Mouse (Mus musculus): ENCODE measurements around the gene Tmem253. TPM values are rescaled to one million over a fixed set of nuclear protein-coding genes. Genes with fewer than 3 reads are reported as not detected.

Gene Tmem253
- total and polyA plus RNA-seq, 2 experiments from 2014 or later, result 0.38 to 0.67 TPM

- Histone ChIP-seq H3K27me3 (ENCODE audit: insufficient read depth, low read length) (no peaks in the 10 kb centered on the region), H3K36me3 (ENCODE audit: insufficient read depth) (peaks cover 32% of the 10 kb centered on the region), H3K4me1 (ENCODE audit: insufficient read depth) (peaks cover 30% of the 10 kb centered on the region), H3K9ac (no peak overlapping the region), H3K27ac (ENCODE audit: low read depth, low read length) (no peak overlapping the region), H3K9me3 (ENCODE audit: low read length) (no peaks in the 10 kb centered on the region), H3K4me3 (ENCODE audit: low read depth, low read length) (no peak overlapping the region), H3K4me2 (ENCODE audit: low read depth) (no peak overlapping the region)
- TF ChIP-seq CTCF (IDR thresholded peaks at IDR 0.05; ENCODE audit: low read depth), result peak; percentile 55
- WGBS, result 64% methylated on average over 8 of the region's 8 CpGs
- ATAC-seq (no peak), DNase-seq (no peak)
Observed at GRCm38 (mm10) chr14:52006241-52006640, 9.2 kb upstream of the Tmem253 start.

- no peaks in the 10 kb centered on the region for H3K9me3 ChIP-seq (ENCODE audit: low read length)
- TF ChIP-seq CTCF (IDR thresholded peaks at IDR 0.05; ENCODE audit: low read depth), result no peak
- H3K4me3 ChIP-seq (ENCODE audit: low read depth, low read length), result no peak overlapping the region
- no peak overlapping the region for H3K27ac ChIP-seq (ENCODE audit: low read depth, low read length)
- ATAC-seq, result no peak
- DNase-seq, result no peak
- H3K4me1 ChIP-seq (ENCODE audit: insufficient read depth), result peaks cover 35% of the 10 kb centered on the region
- H3K27me3 ChIP-seq (ENCODE audit: insufficient read depth, low read length), result no peaks in the 10 kb centered on the region
- 93% methylated on average over 23 of the region's 23 CpGs for WGBS
- H3K4me2 ChIP-seq (ENCODE audit: low read depth), result no peak overlapping the region
- peaks cover 30% of the 10 kb centered on the region for H3K36me3 ChIP-seq (ENCODE audit: insufficient read depth)
- no peak overlapping the region for H3K9ac ChIP-seq
Observed at GRCm38 (mm10) chr14:52006771-52007170, 8.7 kb upstream of the Tmem253 start.

GRCm38 (mm10) chr14:52008321-52009203 lies 6.9 kb upstream of the Tmem253 start:
- peak; percentile 60 for ATAC-seq
- Histone ChIP-seq H3K9me3 (ENCODE audit: low read length) (no peaks in the 10 kb centered on the region), H3K27ac (ENCODE audit: low read depth, low read length) (0 out of 2 replicates have a peak overlapping the region, but pooled peaks have one; percentile 50), H3K9ac (peak overlapping the region; percentile 35; the same call in 1 of the 2 replicates), H3K4me2 (ENCODE audit: low read depth) (peak overlapping the region; percentile 50), H3K36me3 (ENCODE audit: insufficient read depth) (peaks cover 20% of the 10 kb centered on the region), H3K4me3 (ENCODE audit: low read depth, low read length) (peak overlapping the region; percentile 22), H3K4me1 (ENCODE audit: insufficient read depth) (peaks cover 34% of the 10 kb centered on the region), H3K27me3 (ENCODE audit: insufficient read depth, low read length) (no peaks in the 10 kb centered on the region)
- DNase-seq, result peak; percentile 93
- TF ChIP-seq CTCF (IDR thresholded peaks at IDR 0.05; ENCODE audit: low read depth), result peak; percentile 100
- 50% methylated on average over 38 of the region's 38 CpGs for WGBS

- no peak for ATAC-seq
- 19% methylated on average over 26 of the region's 26 CpGs for WGBS
- H3K4me3 ChIP-seq (ENCODE audit: low read depth, low read length), result peak overlapping the region; percentile 22
- peaks cover 20% of the 10 kb centered on the region for H3K36me3 ChIP-seq (ENCODE audit: insufficient read depth)
- H3K27ac ChIP-seq (ENCODE audit: low read depth, low read length), result 0 out of 2 replicates have a peak overlapping the region, but pooled peaks have one; percentile 50
- H3K4me2 ChIP-seq (ENCODE audit: low read depth), result peak overlapping the region; percentile 50
- no peak for TF ChIP-seq CTCF (IDR thresholded peaks at IDR 0.05; ENCODE audit: low read depth)
- no peaks in the 10 kb centered on the region for H3K9me3 ChIP-seq (ENCODE audit: low read length)
- no peak for DNase-seq
- H3K27me3 ChIP-seq (ENCODE audit: insufficient read depth, low read length), result no peaks in the 10 kb centered on the region
- H3K4me1 ChIP-seq (ENCODE audit: insufficient read depth), result peaks cover 30% of the 10 kb centered on the region
- peak overlapping the region; percentile 35; the same call in 1 of the 2 replicates for H3K9ac ChIP-seq
Observed at GRCm38 (mm10) chr14:52009361-52009760, 6.1 kb upstream of the Tmem253 start.

- Histone ChIP-seq H3K27me3 (ENCODE audit: insufficient read depth, low read length) (no peaks in the 10 kb centered on the region), H3K9me3 (ENCODE audit: low read length) (no peaks in the 10 kb centered on the region), H3K4me3 (ENCODE audit: low read depth, low read length) (peak overlapping the region; percentile 22), H3K4me2 (ENCODE audit: low read depth) (peak overlapping the region; percentile 50), H3K36me3 (ENCODE audit: insufficient read depth) (peaks cover 20% of the 10 kb centered on the region), H3K9ac (no peak overlapping the region), H3K4me1 (ENCODE audit: insufficient read depth) (peaks cover 25% of the 10 kb centered on the region), H3K27ac (ENCODE audit: low read depth, low read length) (peak overlapping the region; percentile 77)
- WGBS, result 16% methylated on average over 6 of the region's 6 CpGs
- ATAC-seq (no peak), DNase-seq (no peak)
- TF ChIP-seq CTCF (IDR thresholded peaks at IDR 0.05; ENCODE audit: low read depth), result no peak
Observed at GRCm38 (mm10) chr14:52009841-52010240, 5.6 kb upstream of the Tmem253 start.

- peak; percentile 62 for ATAC-seq
- peak overlapping the region; percentile 77 for H3K27ac ChIP-seq (ENCODE audit: low read depth, low read length)
- H3K4me2 ChIP-seq (ENCODE audit: low read depth), result peak overlapping the region; percentile 50
- H3K4me1 ChIP-seq (ENCODE audit: insufficient read depth), result peaks cover 20% of the 10 kb centered on the region; the same call in 1 of the 2 replicates
- H3K4me3 ChIP-seq (ENCODE audit: low read depth, low read length), result peak overlapping the region; percentile 1
- H3K9ac ChIP-seq, result peak overlapping the region; percentile 34
- H3K9me3 ChIP-seq (ENCODE audit: low read length), result no peaks in the 10 kb centered on the region
- 2% methylated on average over 9 of the region's 9 CpGs for WGBS
- DNase-seq, result peak; percentile 83
- H3K36me3 ChIP-seq (ENCODE audit: insufficient read depth), result peaks cover 15% of the 10 kb centered on the region; the same call in 1 of the 2 replicates
- no peak for TF ChIP-seq CTCF (IDR thresholded peaks at IDR 0.05; ENCODE audit: low read depth)
- H3K27me3 ChIP-seq (ENCODE audit: insufficient read depth, low read length), result no peaks in the 10 kb centered on the region
Observed at GRCm38 (mm10) chr14:52010446-52011111, 4.9 kb upstream of the Tmem253 start.

Measured in forebrain, postnatal 0 days (tissue).